14 mouse cellular contexts compared by ENCODE assay signal in the genomic region with DNA sequence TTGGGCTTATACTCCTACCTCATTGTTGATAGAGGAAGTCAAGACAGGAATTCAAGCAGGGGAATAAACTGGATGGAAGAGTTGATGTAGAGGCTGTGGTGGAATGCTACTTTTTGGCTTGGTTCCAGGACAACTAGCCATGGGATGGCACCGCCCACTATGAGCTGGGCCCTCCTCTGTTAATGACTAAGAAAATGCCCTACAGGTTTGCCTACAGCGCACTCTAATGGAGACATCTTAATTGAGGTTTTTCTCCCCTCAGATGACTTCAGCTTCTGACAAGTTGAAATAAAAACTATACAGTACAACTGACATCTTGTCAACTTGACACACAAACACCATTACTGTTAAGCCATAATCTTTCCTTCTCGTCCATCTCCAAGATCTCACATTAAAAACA.
DNase-seq lines count a peak whose midpoint lies in the region.
"Had no signal": no experiment of that assay in that cellular context is flagged by ENCODE, and none has a peak within 500 bp of the region (broad histone marks: within the 10 kb centered on the region; RNA-seq: fewer than 3 reads in every experiment).

No protein-coding gene starts in this region.

- DNase-seq in cerebellum, postnatal 10 days, result peak; percentile 13 to 25
- DNase-seq in cerebellum, postnatal 25 days, result no peak
- peak; percentile 11 for DNase-seq in kidney, postnatal 10 days
- DNase-seq in kidney, adult 18-20 months, result no peak
- DNase-seq in lung, postnatal 36 days, result peak; percentile 1
- no peak for DNase-seq in lung, postnatal 14 days
- DNase-seq in T-cell, adult 2 months (ENCODE audit: low spot score), result no peak
- no peak for DNase-seq in urinary bladder, postnatal 4 days (ENCODE audit: low spot score in 2 of 2)
- DNase-seq: adrenal gland, adult 2 months; cerebellum, postnatal 14 days; gastrocnemius, postnatal 10 days; heart, adult 18-20 months; spleen, adult 18-20 months; thymus, postnatal 14 days had no signal

Comparison
In these comparisons a context has a peak if more than half of its experiments do, and no peak if none do; other contexts are left out.
1. DNase-seq: peak in cerebellum, postnatal 10 days (2 of 2), kidney, postnatal 10 days (single experiment) and lung, postnatal 36 days (single experiment); none in cerebellum, postnatal 25 days (0 of 2), kidney, adult 18-20 months (single experiment), lung, postnatal 14 days (single experiment), T-cell, adult 2 months (single experiment) and urinary bladder, postnatal 4 days (0 of 2).